Mouse (Mus musculus) neutrophil, adult 5-6 weeks (primary cell): ENCODE measurements at regions not wholly inside any gene's neighbourhood (a gene's known extent, or its start where the extent isn't known, plus 50 kb on each side); places are given as distances from the start of the nearest gene placed in this dataset.

Experiments
- ATAC-seq: fragments of 151-379, 151-347 bp; 2 replicates; pipeline ENCODE4 v1.8.0; 2017; ENCODE audit warnings: mild to moderate bottlenecking, moderate TSS enrichment; ENCODE audit not compliant: insufficient number of reproducible peaks, poor library complexity, low FRiP score, severe bottlenecking; ENCODE audit errors: extremely low read depth

DNA sequence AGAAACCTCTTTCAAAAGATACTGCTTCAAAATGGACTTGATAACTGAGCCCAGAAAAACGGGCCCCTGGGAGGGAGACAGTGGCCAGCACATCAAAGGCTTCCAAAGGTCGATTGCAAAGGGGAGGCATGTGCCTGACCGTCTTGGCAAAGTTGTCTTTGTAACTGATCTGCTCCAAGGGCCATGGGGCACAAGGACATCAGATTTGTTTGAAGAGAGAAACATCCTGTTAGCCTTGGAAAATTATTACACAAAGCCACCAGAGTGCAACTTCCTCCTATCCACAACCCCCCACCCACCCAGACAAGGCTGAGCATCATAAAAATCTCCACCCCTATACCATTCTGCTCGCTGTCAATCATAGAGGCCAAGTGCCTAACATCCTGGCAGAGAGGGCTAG is 284.7 kb upstream of the Id2 start:
- ATAC-seq, result no peak

GRCm38 (mm10) chr12:25379996-25380395 is 283.1 kb upstream of the Id2 start:
- no peak for ATAC-seq

DNA sequence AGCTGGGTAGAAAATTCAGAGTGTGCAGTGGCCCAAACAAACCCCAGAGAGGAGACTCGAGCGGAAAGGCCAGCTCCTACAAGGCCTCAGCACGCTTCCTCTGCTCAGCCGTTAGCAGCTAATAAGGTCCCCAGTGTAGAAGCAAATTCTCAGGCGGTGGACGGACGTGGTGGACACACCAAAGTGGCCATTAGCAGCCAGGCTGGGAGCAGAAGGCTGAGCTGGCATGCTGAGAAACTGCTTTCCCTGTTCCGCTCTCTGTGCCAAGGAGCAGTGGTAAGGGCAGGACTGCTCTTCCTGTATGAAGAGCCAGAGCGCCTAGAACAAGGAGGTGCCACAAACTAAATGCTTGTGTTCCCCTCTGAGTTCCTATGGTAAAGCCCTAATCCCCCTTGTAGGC is 282.1 kb upstream of the Id2 start:
- ATAC-seq, result no peak

GRCm38 (mm10) chr12:25378036-25378645 is 281.2 kb upstream of the Id2 start:
- ATAC-seq, result peak; percentile 58; the same call in 1 of the 2 replicates

GRCm38 (mm10) chr12:25376451-25376850 is 279.5 kb upstream of the Id2 start:
- ATAC-seq, result no peak

DNA sequence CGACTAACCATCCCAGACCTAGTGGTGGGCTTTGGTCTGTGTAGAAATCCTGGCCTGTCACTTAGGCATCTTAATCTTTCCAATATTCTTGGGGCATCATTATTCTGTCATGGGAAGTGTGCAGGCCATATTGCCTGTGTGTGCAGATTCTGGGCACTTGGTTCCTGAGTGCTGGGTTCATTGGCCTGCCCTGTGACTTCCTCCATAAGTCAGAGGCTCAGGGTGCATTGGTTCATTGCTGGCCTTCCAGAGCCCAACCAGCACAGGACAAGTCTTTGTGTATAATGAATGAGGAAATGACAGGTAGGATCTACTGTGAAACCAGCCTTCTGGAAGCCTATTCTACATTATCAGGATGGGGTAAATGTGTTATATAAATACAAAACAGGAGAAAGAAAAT is 270.6 kb upstream of the Id2 start:
- ATAC-seq, result no peak

DNA sequence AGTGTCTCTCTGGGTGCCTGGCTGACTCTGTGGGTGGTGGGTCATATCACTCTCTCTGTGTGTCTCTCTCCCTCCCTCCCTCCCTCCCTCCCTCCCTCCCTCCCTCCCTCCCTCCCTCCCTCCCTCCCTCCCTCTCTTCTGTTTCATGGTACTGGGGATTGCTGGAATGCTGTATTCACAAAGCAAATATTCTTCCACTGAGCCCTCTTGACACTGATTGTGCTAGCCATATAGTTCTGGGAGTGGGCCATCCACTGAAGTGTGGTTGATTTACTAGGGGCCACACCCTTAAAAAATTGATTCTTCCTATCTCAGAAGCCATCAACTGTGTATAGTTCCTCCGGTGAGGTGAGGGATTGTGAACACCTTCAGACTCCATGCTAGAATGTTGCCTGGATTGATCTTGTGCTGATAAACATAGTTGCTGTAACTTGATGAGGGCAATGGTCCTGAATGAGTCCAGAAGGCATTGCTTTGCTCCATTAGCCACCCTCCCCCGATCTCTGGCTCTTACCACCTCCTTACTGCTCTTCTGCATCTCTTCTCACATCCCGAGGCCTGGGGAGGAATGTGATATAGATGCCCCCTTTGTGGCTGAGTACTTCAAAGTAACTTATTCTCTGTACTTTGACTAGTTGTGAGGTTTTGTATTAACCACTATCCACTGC is 268.8 kb upstream of the Id2 start:
- ATAC-seq, result no peak

DNA sequence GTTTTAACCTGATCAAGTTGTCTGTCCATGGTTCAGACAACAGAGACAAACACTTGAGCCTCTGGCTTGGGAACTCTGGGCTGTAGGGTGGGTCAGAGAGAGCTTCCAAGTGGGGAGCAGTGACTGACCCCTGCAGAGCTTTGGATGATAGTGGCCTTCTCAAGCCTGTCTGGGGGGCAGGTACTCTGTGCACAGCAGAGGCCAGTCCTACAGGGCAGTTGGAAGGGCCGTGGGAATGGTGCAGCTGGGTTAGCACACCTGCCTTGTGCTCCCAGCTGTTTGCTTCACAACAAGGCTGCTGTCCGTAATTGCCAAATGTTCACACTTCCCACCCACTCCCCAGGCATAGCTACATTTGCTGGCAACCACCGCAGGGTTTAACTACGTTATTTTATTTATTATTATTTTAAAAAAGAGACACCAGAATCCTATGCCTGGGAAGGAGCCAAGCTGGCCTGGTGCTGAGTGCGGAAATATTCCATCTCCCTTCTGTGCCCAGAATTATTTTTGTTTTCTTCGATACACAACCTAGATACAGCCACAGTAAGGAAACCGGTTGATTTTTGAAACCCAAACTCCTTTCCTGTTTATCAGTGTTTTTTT is 268.1 kb upstream of the Id2 start:
- no peak for ATAC-seq

DNA sequence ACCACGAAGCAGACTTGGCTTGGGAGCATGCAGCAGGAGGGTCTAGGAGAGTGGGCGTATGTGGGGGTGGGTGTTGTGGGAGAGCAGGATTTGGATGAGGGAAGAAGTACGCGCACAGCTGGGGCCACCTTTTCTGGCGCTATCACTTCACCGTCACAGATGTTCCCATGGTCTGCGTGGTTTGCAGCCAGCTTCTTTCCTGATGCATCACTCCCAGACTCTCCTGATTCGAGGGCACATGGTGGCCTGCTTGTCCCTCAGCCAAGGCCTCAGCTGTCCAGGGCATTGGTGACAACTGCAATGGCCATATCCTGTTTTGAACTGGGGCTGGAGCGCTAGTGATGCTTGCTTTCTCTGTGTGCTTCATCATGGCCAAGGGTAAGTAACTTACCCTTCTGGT is 266.9 kb upstream of the Id2 start:
- no peak for ATAC-seq

- no peak for ATAC-seq
Measured at GRCm38 (mm10) chr12:25363341-25363740, 266.4 kb upstream of the Id2 start.

GRCm38 (mm10) chr12:25362771-25363170 is 265.8 kb upstream of the Id2 start:
- no peak for ATAC-seq

DNA sequence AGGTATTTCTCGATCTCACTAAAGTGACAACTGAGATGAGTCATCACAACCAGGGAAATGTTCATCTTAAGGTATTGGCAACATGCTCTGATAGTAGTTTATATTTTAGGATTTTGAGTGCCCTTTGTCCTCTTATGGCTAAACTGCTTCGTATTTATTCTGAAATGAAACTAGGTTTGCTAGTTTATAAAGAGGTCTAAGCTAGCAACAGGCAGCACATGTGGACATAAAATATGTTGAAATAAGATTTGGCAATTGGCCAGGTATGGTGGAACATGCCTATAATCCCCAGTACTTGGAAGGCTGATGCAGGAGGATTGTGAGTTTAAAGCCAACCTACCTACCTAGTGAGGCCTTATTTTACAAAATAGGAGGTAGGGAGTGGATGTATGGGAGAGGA is 263.8 kb upstream of the Id2 start:
- ATAC-seq, result no peak

DNA sequence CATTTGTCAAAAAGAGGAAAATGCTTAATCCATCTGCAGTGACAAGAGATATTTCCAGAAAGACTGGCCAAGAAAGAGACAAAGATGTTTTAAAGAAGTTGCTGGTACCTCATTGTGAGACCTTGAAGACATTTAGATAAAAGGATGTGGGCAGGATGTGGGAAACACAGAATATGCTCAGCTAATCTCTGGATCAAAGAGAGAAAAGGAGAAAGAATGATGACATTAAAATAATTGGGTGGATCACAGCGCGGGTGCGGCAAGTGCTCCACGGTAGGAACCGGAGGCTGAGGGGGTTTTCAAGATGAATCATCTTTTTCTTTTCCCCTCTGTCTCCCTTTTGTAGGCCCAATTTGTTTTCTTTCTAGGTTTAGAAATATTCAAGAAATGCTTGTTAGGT is 263.0 kb upstream of the Id2 start:
- ATAC-seq, result no peak

DNA sequence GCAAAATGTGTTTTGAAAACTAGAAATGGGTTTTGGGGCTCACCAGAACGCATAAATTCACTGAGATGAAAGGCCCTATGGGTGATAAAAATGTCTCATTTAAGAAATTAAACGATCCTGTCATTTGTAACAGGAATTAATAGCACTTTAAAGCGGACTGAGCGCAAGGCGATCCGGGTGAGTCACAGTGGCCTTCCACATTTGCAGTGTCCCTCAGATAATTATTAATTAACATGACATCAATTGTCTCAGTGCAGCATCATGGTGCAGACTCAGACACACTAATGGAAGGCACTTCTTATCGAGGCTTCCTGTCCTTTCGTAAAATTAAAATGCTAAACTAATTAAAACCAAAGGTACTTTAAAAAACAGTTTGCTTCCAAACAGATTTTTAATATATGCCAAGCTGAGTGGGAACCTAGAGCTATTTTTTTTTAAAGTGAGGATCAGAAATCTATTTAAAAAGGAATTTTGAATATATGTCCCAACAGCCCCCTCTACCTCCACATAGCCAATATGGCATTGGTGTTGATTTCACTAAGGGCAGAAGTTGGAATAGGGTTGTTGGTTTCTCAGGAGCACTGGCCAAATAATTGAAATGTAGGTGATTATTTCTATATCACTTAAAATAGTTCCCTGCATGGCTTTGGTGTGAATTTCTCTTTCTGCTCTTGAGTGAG is 262.0 kb upstream of the Id2 start:
- ATAC-seq, result no peak

- ATAC-seq, result no peak
Measured at GRCm38 (mm10) chr12:25356774-25357173, 259.8 kb upstream of the Id2 start.

DNA sequence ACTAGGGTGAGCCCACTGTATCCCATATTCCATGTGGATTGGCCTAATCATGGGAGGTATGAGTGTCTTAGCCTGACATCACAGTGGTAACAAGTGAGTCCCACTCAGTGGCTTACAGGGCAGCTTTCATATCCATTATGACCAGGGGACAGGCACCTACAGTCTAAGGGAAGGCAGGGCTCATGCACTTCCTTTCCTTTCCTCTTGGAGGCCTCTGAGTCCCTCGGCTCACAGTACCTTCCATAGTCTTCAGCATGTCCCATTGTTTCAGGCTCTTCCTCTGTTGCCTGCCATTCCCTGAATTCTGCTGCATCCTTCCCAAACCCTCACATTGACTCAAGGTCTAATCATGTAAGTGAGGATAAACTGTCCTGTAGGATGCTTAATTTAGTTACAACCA is 258.3 kb upstream of the Id2 start:
- no peak for ATAC-seq

DNA sequence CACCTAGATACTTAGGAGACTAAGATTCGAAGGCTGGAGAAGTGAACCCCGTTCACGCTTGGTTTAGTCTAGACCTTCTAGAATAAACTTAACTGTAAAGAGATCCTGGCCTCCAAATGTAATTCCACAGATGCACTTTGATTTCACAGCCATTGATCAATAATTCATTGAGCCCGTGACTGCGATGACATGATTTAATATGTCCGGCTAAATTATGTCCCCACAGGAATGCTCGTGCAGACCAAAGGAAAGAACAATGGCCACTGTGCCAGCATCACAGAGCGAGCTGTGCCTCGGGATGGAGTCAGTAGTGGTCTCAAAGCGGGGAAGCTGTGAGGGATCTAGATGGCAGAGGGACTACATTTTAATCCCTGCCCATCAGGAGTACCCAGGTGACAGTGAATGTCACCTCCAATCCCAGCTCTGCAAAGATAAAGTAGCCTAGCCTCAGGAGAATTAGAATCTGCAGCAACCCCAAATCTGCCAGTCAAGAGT is 256.5 kb upstream of the Id2 start:
- ATAC-seq, result no peak

GRCm38 (mm10) chr12:25352160-25352559 is 255.2 kb upstream of the Id2 start:
- no peak for ATAC-seq

DNA sequence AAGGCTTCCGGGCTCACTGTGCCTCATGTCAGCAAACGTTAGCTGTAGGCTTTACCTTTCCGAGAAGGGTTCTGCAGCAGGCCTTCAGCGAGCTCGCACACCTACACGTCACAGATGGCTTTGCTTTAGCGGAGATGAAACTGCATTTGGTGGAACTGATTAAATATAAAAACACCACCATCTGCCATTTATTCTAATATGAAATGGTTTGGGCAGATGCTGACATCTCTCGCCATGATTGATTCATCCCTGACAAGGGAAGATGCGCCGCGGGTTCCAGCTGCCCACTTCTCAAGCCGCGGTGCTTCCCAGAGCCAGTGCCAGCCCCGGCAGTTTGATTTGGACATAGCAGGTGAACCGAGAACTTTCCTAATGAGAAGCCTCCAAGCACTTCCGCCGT is 247.4 kb upstream of the Id2 start:
- ATAC-seq, result no peak

DNA sequence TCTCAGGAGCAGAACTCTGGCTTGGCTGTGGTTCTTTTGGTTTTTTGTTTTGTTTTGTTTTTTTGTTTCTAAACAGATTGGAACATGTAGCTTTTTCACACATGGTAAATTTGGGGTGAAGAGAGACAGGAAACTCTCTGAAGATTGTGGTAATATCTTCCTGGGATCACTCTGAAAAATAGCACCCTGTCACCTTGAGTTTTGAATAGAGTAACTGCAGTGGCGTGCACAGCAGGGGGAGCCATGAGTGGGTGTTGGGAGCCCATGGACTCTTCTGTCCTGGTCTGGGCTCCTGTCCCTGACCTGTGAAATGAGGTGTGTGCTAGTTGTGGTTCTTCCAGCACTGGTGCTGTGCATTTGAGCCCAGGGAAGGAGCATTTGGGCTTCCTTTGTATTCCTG is 241.8 kb upstream of the Id2 start:
- ATAC-seq, result no peak
